Mouse (Mus musculus) midbrain, embryonic 13.5 days (tissue): ENCODE results near the gene Dlg2. TPM values are rescaled to one million over a fixed set of nuclear protein-coding genes. Genes with fewer than 3 reads are reported as not detected.

ENCODE experiments used
- ATAC-seq: fragments of 200-750 bp; cut with Nextera tagmentation; 2 replicates; pipeline ENCODE4 v1.8.0; 2017; ENCODE audit warnings: mild to moderate bottlenecking, moderate TSS enrichment, moderate library complexity
- H3K27ac ChIP-seq: fragments of 300-500 bp; sonication (generic); 2 replicates; pipeline ENCODE4 v1.5.1; 2015; ENCODE audit warnings: inconsistent platforms, mild to moderate bottlenecking, moderate library complexity
- H3K27me3 ChIP-seq: fragments of 300-500 bp; sonication (generic); 2 replicates; pipeline ENCODE4 v1.6.1; 2015; ENCODE audit warnings: mild to moderate bottlenecking, inconsistent platforms
- H3K36me3 ChIP-seq: fragments of 300-500 bp; sonication (generic); 2 replicates; pipeline ENCODE4 v1.6.1; 2015; ENCODE audit warnings: mild to moderate bottlenecking, inconsistent platforms
- H3K4me1 ChIP-seq: fragments of 300-500 bp; sonication (generic); replicated peaks from 2 replicates; pipeline ENCODE4 v1.6.1; 2015; ENCODE audit warnings: inconsistent platforms
- H3K4me2 ChIP-seq: fragments of 300-500 bp; sonication (generic); replicated peaks from 2 replicates; pipeline ENCODE4 v1.6.1; 2015; ENCODE audit warnings: moderate library complexity, mild to moderate bottlenecking, inconsistent platforms
- H3K4me3 ChIP-seq: fragments of 300-500 bp; sonication (generic); replicated peaks from 2 replicates; pipeline ENCODE4 v1.5.1; 2015; ENCODE audit warnings: mild to moderate bottlenecking, inconsistent platforms
- H3K9ac ChIP-seq: fragments of 300-500 bp; sonication (generic); replicated peaks from 2 replicates; pipeline ENCODE4 v1.6.1; 2015; ENCODE audit warnings: mild to moderate bottlenecking, inconsistent platforms
- H3K9me3 ChIP-seq: fragments of 300-500 bp; sonication (generic); 2 replicates; pipeline ENCODE4 v1.6.1; 2016; ENCODE audit warnings: mild to moderate bottlenecking, inconsistent platforms
- WGBS: fragments of 180-500 bp; shearing (Covaris S2); methylation state at CpG from one replicate; pipeline ENCODE4 v1.1.7; 2015; 5-methylcytosine and 5-hydroxymethylcytosine counted together
- polyA plus RNA-seq: library from polyadenylated mRNA; unstranded; fragments of >200 nt; fragmentation: Nextera tagmentation; extraction: Ambion mirVana; gene quantifications from 2 replicates; pipeline ENCODE4 v1.2.1, GENCODE M21; 2015

The Dlg2 gene
- polyA plus RNA-seq, 1 experiment from 2014 or later: 13.0 TPM

DNA sequence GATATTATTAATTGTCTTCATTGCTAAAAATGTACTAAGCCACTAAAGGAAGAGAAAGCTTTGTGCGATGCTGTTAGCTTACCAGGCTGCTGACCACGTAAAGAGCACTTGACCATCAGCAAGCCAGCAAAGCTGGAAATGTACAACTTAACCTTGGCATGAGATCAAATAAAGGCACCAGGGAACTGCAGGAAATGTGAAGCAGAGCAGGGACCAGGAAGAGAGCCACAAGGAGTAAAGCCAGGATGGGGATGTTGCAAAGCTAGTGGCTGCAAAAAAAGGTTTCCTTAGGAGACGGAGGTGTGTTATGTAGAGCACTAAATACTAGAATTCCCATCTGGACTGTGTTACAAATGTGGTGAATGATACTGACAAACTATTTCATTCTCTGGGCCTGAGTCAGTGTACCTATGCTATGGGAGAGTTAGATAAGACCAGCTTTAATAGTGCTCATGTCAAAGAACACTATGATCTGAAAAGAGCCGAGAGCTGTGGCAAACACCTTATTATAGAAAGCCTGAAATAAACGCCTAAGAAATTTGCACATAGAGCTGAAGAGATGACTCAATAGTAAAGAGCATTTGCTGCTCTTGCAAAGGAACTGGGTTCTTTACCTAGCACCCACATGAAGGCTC lies 1638.9 kb downstream of the Dlg2 start:
- no peak overlapping the region for H3K4me3 ChIP-seq
- no peak overlapping the region for H3K4me2 ChIP-seq
- H3K9me3 ChIP-seq: no peaks in the 10 kb centered on the region
- H3K36me3 ChIP-seq: no peaks in the 10 kb centered on the region
- 90% methylated on average over 5 of the region's 5 CpGs for WGBS
- no peak overlapping the region for H3K27ac ChIP-seq
- H3K9ac ChIP-seq: no peak overlapping the region
- no peak for ATAC-seq
- H3K4me1 ChIP-seq: no peaks in the 10 kb centered on the region
- H3K27me3 ChIP-seq: no peaks in the 10 kb centered on the region

DNA sequence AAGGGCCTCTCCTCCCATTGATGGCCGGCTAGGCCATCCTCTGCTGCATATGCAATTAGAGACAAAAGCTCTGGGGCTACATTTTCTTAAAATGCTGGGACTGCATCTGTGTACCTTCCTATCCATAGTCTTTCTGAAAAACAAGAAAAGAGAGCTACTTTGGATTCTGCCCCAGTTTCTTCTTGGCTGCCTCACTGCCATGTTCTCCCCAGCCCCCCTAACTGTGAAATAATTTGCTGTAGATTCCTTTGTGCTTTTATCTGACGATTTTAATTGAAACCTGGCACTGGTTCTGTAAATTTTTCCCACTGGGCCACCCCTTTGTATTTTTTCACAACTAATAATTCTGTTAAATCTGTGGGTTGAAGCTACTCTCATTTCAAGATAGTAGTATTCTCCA lies 1646.8 kb downstream of the Dlg2 start:
- Histone ChIP-seq H3K9me3 (no peaks in the 10 kb centered on the region), H3K27ac (no peak overlapping the region), H3K4me3 (no peak overlapping the region), H3K36me3 (no peaks in the 10 kb centered on the region), H3K9ac (no peak overlapping the region), H3K4me2 (no peak overlapping the region), H3K4me1 (no peaks in the 10 kb centered on the region), H3K27me3 (no peaks in the 10 kb centered on the region)
- 48% methylated on average over 2 of the region's 2 CpGs for WGBS
- no peak for ATAC-seq

DNA sequence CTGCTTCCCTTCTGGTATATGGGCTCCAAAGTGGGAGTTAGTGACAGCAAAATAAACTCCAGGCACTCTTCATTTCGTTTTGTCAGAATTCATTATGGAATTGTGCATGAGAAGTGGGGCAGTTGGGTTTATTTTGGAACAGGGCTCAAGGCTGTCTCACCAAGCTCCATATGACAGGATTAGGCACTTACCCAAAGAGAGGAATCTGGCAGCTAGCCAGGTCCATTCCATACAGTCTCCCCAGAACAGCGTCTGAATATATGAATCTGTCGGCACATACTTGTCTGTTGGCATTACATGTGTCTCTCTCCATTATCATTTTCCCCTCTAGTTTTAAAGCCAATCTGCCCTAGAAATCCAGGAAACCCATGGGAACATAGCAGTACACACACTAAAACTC lies 1649.4 kb downstream of the Dlg2 start:
- Histone ChIP-seq H3K4me2 (no peak overlapping the region), H3K4me3 (no peak overlapping the region), H3K27ac (no peak overlapping the region), H3K9ac (no peak overlapping the region), H3K4me1 (no peaks in the 10 kb centered on the region), H3K9me3 (no peaks in the 10 kb centered on the region), H3K27me3 (no peaks in the 10 kb centered on the region), H3K36me3 (no peaks in the 10 kb centered on the region)
- ATAC-seq: no peak
- WGBS: 57% methylated on average over 3 of the region's 3 CpGs

DNA sequence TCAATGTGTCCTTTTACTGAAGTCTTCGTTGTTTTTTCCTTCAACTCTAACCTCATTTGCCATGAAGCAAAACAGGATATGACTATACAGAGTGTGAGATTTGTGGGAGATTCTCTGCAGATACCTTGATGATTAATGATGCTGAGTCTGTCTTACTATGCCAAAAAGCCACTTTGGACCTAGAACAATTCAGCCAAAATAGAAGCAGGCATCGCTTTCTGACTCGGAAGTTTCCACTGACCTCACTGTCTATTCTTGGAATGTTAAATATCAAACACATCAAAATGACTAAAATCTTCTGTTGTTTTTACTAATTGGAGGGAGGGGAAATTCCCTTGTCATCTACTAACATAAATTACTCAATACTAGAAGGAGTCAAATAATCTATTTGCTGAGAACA lies 1657.8 kb downstream of the Dlg2 start:
- Histone ChIP-seq H3K4me3 (no peak overlapping the region), H3K4me2 (no peak overlapping the region), H3K9me3 (no peaks in the 10 kb centered on the region), H3K9ac (no peak overlapping the region), H3K27me3 (no peaks in the 10 kb centered on the region; the same call in 1 of the 2 replicates), H3K36me3 (no peaks in the 10 kb centered on the region), H3K4me1 (no peaks in the 10 kb centered on the region), H3K27ac (no peak overlapping the region)
- ATAC-seq: no peak
- WGBS: 94% methylated on average over 3 of the region's 3 CpGs

DNA sequence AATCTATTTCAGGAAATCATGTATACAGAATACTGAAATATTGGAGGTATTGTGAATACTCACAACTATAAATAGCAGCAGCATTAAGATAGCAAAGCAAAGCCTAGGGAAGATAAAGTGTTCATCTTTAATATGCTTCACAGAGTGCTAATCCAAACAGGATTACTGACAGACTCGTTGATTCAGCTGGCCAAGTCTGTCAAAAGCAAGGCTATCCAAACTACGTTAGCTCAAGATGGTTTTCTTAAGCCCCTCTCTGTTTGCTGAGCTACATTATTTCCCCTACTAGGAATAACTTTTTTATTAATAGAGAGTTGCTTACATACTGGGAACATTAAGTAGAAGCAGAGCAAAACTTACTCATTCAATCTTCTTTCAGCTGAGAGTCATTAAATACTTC lies 1659.2 kb downstream of the Dlg2 start:
- WGBS: 27% methylated on average over 2 of the region's 2 CpGs
- Histone ChIP-seq H3K4me3 (no peak overlapping the region), H3K36me3 (no peaks in the 10 kb centered on the region), H3K9me3 (no peaks in the 10 kb centered on the region), H3K4me2 (no peak overlapping the region), H3K4me1 (no peaks in the 10 kb centered on the region), H3K9ac (no peak overlapping the region), H3K27ac (no peak overlapping the region), H3K27me3 (no peaks in the 10 kb centered on the region; the same call in 1 of the 2 replicates)
- no peak for ATAC-seq

DNA sequence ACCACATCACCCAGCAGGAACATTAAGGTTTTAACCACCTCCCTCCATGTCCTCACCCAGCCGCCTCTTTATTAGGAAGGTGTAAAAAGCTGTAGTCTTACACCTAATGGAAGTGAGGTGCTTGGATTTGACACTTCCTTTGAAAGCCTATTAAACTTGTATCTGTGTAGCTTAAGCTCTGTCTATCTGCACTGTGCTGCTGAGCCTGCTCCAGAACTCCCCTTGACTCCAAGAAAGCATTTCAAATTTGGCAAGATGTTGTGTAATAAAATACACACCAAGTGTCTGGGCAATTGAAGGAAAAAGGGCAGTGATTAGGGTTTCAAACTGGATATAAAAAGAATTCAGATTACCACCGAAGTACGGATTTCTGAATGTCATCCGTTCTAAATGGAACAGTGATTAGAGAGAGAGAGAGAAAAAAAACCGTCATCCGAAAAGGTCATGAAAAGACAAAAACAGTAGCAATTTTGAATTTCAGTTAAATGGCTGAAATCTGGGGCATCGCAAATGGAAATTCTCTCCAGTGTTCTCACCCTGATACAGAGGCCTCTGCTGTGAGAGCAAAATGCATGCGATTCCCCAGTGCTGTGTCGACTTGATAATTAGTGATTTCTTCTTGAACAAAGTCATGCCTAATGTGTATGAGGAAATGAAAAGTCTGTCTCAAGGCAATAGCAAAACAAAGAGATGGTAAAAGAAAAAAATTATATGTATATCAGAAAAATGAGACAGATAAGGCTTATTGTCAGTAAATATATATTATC lies 1663.8 kb downstream of the Dlg2 start:
- 76% methylated on average over 9 of the region's 9 CpGs for WGBS
- ATAC-seq: no peak
- no peaks in the 10 kb centered on the region for H3K9me3 ChIP-seq
- no peaks in the 10 kb centered on the region; the same call in 1 of the 2 replicates for H3K27me3 ChIP-seq
- no peak overlapping the region for H3K4me2 ChIP-seq
- no peak overlapping the region for H3K4me3 ChIP-seq
- no peak overlapping the region for H3K27ac ChIP-seq
- H3K36me3 ChIP-seq: no peaks in the 10 kb centered on the region
- no peaks in the 10 kb centered on the region for H3K4me1 ChIP-seq
- H3K9ac ChIP-seq: no peak overlapping the region

DNA sequence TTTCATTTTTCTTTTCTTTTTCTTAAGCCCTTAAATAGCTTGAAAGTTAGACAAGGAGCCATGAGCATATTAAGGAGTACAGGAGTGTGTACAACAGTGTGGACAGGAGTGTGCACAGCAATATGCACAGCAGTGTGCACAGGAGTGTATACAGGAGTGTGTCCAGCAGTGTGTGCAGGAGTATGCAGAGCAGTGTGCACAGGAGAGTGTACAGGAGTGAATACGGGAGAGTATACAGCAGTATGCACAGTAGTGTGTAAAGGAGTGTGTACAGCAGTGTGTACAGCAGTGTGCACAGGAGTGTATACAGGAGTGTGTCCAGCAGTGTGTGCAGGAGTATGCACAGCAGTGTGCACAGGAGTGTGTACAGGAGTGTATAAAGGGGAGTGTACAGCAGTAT lies 1671.0 kb downstream of the Dlg2 start:
- 94% methylated on average over 1 of the region's 1 CpGs for WGBS
- Histone ChIP-seq H3K4me2 (no peak overlapping the region), H3K27ac (no peak overlapping the region), H3K4me1 (no peaks in the 10 kb centered on the region), H3K27me3 (no peaks in the 10 kb centered on the region), H3K36me3 (no peaks in the 10 kb centered on the region), H3K9me3 (no peaks in the 10 kb centered on the region), H3K4me3 (no peak overlapping the region), H3K9ac (no peak overlapping the region)
- ATAC-seq: peak; percentile 55; the same call in 1 of the 2 replicates

DNA sequence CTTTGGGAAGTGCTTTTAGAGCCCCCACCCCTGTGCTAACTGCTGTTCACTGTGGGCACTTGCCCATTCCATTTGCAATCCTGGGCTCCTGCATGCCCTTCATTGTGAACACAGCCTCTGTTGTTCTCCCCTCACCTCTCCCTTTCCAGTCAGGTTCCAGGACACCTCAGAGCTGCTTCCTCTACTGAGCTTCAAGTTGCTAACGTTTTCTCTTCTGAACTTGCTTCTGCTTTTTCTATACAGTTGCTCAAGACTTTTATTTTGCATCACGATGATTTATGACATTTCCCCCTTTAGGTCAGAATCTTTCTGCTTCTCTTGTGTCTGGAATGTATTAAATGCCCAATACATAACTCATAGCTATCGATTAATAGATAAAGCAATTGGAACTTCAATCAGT lies 1674.3 kb downstream of the Dlg2 start:
- Histone ChIP-seq H3K4me1 (no peaks in the 10 kb centered on the region), H3K27ac (no peak overlapping the region), H3K9me3 (no peaks in the 10 kb centered on the region), H3K36me3 (no peaks in the 10 kb centered on the region), H3K4me3 (no peak overlapping the region), H3K9ac (no peak overlapping the region), H3K4me2 (no peak overlapping the region), H3K27me3 (no peaks in the 10 kb centered on the region)
- 79% methylated on average over 3 of the region's 3 CpGs for WGBS
- no peak for ATAC-seq

DNA sequence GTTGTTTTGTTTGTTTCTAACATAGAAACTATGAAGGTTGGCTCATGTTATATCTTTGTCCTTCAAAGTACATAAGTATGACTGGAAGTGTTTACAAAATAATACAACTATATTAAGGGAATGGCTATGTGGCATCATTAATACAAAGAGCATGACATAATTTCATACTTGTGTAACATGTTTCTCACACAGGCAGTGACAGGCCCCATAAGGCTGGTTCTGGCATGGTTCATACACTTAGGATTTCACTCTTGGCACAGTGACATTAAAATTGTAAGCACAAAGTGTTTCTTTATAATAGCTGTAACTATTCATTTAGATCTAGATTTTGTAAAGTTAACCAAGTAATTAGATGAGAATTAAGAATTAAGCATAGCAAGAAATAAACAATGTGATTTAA lies 1678.1 kb downstream of the Dlg2 start:
- Histone ChIP-seq H3K4me2 (no peak overlapping the region), H3K27me3 (no peaks in the 10 kb centered on the region), H3K4me3 (no peak overlapping the region), H3K27ac (no peak overlapping the region), H3K4me1 (no peaks in the 10 kb centered on the region), H3K36me3 (no peaks in the 10 kb centered on the region), H3K9ac (no peak overlapping the region), H3K9me3 (no peaks in the 10 kb centered on the region)
- no peak for ATAC-seq

DNA sequence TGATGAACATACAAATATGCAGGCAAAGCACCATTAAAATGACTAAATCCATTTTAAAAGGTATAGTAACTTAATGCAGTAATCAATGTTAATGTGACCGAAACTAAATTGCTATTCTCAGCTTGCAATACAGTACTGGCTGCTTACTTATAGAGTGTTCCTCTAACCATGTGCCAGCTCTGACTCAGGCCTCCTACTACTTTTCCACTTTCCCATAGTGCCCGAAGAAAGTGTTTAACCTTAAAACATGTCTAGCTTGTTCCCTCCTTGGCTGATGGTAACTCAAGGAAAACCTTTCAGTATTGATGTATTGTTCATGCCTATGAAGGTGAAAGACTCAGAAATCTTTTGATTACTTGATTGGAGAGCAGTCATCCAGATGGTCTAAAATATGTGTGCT lies 1686.7 kb downstream of the Dlg2 start:
- H3K27me3 ChIP-seq: no peaks in the 10 kb centered on the region
- no peaks in the 10 kb centered on the region for H3K4me1 ChIP-seq
- H3K36me3 ChIP-seq: no peaks in the 10 kb centered on the region
- H3K4me3 ChIP-seq: no peak overlapping the region
- WGBS: 97% methylated on average over 2 of the region's 2 CpGs
- no peak for ATAC-seq
- no peaks in the 10 kb centered on the region for H3K9me3 ChIP-seq
- H3K9ac ChIP-seq: no peak overlapping the region
- no peak overlapping the region for H3K27ac ChIP-seq
- no peak overlapping the region for H3K4me2 ChIP-seq

DNA sequence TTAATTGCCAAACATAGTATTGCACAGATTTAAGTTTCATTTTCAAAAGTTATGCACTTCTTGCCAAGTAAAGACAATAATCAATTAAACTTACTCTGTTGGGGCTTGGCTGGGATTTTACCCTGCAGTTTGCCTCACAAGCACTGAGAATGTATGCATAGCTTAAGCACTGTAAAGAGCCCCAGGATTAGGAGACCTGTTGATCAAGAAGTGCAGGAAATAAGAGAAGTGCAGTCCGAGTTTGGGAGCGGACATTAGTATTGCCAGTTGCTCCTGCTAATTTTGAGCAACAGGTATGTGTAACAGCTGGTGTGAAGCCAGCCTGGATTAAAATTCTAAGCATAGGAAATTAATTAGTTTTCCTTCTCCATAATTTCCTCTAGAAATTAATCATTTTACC lies 1687.8 kb downstream of the Dlg2 start:
- Histone ChIP-seq H3K9me3 (no peaks in the 10 kb centered on the region), H3K4me3 (no peak overlapping the region), H3K4me1 (no peaks in the 10 kb centered on the region), H3K27ac (no peak overlapping the region), H3K36me3 (no peaks in the 10 kb centered on the region), H3K27me3 (no peaks in the 10 kb centered on the region), H3K4me2 (no peak overlapping the region), H3K9ac (no peak overlapping the region)
- 77% methylated on average over 2 of the region's 2 CpGs for WGBS
- no peak for ATAC-seq

DNA sequence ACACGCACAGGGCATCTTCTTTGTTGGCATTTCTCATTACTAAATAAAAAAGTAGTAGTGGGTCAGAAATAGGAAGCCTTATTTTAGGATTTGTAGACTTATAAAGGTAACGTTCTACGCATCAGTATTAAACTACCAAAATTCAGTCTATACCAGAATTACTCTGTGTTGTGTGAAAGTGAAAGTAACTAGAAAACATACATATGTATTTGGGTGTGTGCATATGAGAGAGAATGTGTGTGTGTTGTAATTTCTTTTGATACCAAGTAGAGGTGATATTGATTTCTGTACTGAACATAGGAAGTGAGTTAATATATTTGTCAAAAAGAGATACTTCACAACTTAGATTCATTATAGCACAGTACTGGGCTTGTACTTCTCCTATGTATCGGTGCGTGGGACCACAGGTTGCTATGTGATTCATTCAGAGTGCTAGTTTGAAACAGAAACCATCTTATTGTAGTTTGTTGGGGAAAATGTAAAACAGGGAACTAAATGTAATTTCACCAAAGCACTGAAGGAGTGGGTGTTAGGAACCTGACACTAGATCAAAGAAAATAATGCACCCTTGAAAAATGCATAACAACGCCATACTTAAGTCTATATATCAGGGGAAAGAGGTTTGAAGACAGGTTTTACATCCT lies 1688.5 kb downstream of the Dlg2 start:
- 92% methylated on average over 6 of the region's 6 CpGs for WGBS
- Histone ChIP-seq H3K4me3 (no peak overlapping the region), H3K27ac (no peak overlapping the region), H3K9me3 (no peaks in the 10 kb centered on the region), H3K9ac (no peak overlapping the region), H3K36me3 (no peaks in the 10 kb centered on the region), H3K4me1 (no peaks in the 10 kb centered on the region), H3K27me3 (no peaks in the 10 kb centered on the region), H3K4me2 (no peak overlapping the region)
- no peak for ATAC-seq
